In genomic region chr7:132471327-132471726, GRCm38 (mm10) we compare ENCODE assay signal across 10 mouse cellular contexts.
DNase-seq lines count a peak whose midpoint lies in the region; TF ChIP-seq lines count a peak whose summit lies in the region.
"Had no signal": no experiment of that assay in that cellular context is flagged by ENCODE, and none has a peak within 500 bp of the region (broad histone marks: within the 10 kb centered on the region; RNA-seq: fewer than 3 reads in every experiment).

No protein-coding gene starts in this region.

- no peaks in the 10 kb centered on the region for H3K9me3 ChIP-seq in embryonic facial prominence, embryonic 10.5 days
- H3K9me3 ChIP-seq: hindbrain, embryonic 15.5 days had no signal

- 59% methylated on average over 3 of the region's 3 CpGs for WGBS in embryonic facial prominence, embryonic 10.5 days

- no peaks in the 10 kb centered on the region for H3K4me1 ChIP-seq in embryonic facial prominence, embryonic 10.5 days
- H3K4me1 ChIP-seq: hindbrain, embryonic 15.5 days had no signal

- intact Hi-C loops in gastrocnemius, adult 2 months (cut with DNase I): loop anchor here (1.0 kb wide), 2 partner anchors 155 to 245 kb away; no protein-coding TSS in a partner anchor

- peaks cover 17% of the 10 kb centered on the region for H3K27me3 ChIP-seq in embryonic facial prominence, embryonic 10.5 days (replicated peaks; ENCODE audit: low read depth, poor library complexity, severe bottlenecking)
- H3K27me3 ChIP-seq: hindbrain, embryonic 15.5 days had no signal

- DNase-seq in gastrocnemius, adult 2 months: peak; percentile 58
- DNase-seq in gastrocnemius, postnatal 4 days (ENCODE audit: low spot score in 2 of 2): no peak
- peak; percentile 31 for DNase-seq in urinary bladder, postnatal 25 days (ENCODE audit: low spot score)
- no peak for DNase-seq in urinary bladder, postnatal 10 days (ENCODE audit: low spot score)
- peak; percentile 28 for DNase-seq in embryonic facial prominence, embryonic 10.5 days (ENCODE audit: low spot score)
- DNase-seq in layer of hippocampus, postnatal 10 days (ENCODE audit: low spot score in 2 of 2): peak; percentile 54 to 68
- DNase-seq in retina, embryonic 14.5 days (ENCODE audit: low spot score): peak; percentile 71
- DNase-seq in c-Kit-positive CD71-positive TER-119-positive erythroid progenitor cells, embryonic 14.5 days (ENCODE audit: low spot score): no peak

- no peaks in the 10 kb centered on the region for H3K36me3 ChIP-seq in embryonic facial prominence, embryonic 10.5 days (replicated peaks)
- H3K36me3 ChIP-seq: hindbrain, embryonic 15.5 days had no signal

- no peak overlapping the region for H3K27ac ChIP-seq in gastrocnemius, adult 2 months
- H3K27ac ChIP-seq in embryonic facial prominence, embryonic 10.5 days (replicated peaks): no peak overlapping the region
- H3K27ac ChIP-seq: hindbrain, embryonic 15.5 days had no signal

- TF ChIP-seq CTCF in gastrocnemius, adult 2 months (IDR thresholded peaks at IDR 0.05): peak; percentile 67

- H3K4me3 ChIP-seq in gastrocnemius, adult 2 months: no peak overlapping the region
- no peak overlapping the region for H3K4me3 ChIP-seq in embryonic facial prominence, embryonic 10.5 days
- H3K4me3 ChIP-seq: hindbrain, embryonic 15.5 days; myocyte had no signal

Comparison
In these comparisons a context has a peak if more than half of its experiments do, and no peak if none do; other contexts are left out.
1. DNase-seq: peak in gastrocnemius, adult 2 months (single experiment), urinary bladder, postnatal 25 days (single experiment), embryonic facial prominence, embryonic 10.5 days (single experiment), layer of hippocampus, postnatal 10 days (2 of 2) and retina, embryonic 14.5 days (single experiment); none in gastrocnemius, postnatal 4 days (0 of 2), urinary bladder, postnatal 10 days (single experiment) and c-Kit-positive CD71-positive TER-119-positive erythroid progenitor cells, embryonic 14.5 days (single experiment).